Mouse (Mus musculus) embryonic fibroblast, embryonic 13.5 days (primary cell): ENCODE measurements around the gene Gm4969.

ENCODE experiments used
- CTCF ChIP-seq: IDR thresholded peaks from 2 replicates; pipeline ENCODE4 v1.5.1; 2011; ENCODE audit warnings: mild to moderate bottlenecking, control low read depth, low read length, moderate library complexity, borderline replicate concordance; ENCODE audit not compliant: insufficient read depth
- POLR2A ChIP-seq: IDR thresholded peaks from 2 replicates; pipeline ENCODE4 v1.6.1; 2011; ENCODE audit warnings: low read depth, mild to moderate bottlenecking, control low read depth, low read length, moderate library complexity

- no peak for TF ChIP-seq POLR2A
- peak; percentile 68 for TF ChIP-seq CTCF
These were observed 64.0 kb downstream of the Gm4969 start, which contains the start of gene Rsph6a for GRCm38 (mm10) chr7:19054047-19054776.
